Mouse (Mus musculus) right cerebral cortex, postnatal 36 days (tissue): Measurements from ENCODE around the gene Aven.

Experiments used
- DNase-seq, 2 experiments: peaks; one replicate each; pipeline ENCODE4 v3.0.0; 2022; ENCODE audit warnings: low spot score in 2 of 2, mixed read lengths in 1 of 2

Aven gene

GRCm38 (mm10) chr2:112669461-112669860, 176.7 kb downstream of the Aven start:
- no peak for DNase-seq

GRCm38 (mm10) chr2:112676175-112676574, 183.4 kb downstream of the Aven start:
- DNase-seq = no peak

- DNase-seq = no peak
Measured at GRCm38 (mm10) chr2:112676721-112677120, 184.0 kb downstream of the Aven start.

GRCm38 (mm10) chr2:112677246-112677645, 184.5 kb downstream of the Aven start:
- no peak for DNase-seq

GRCm38 (mm10) chr2:112681817-112682216, 189.1 kb downstream of the Aven start:
- no peak for DNase-seq
